In the genomic region with DNA sequence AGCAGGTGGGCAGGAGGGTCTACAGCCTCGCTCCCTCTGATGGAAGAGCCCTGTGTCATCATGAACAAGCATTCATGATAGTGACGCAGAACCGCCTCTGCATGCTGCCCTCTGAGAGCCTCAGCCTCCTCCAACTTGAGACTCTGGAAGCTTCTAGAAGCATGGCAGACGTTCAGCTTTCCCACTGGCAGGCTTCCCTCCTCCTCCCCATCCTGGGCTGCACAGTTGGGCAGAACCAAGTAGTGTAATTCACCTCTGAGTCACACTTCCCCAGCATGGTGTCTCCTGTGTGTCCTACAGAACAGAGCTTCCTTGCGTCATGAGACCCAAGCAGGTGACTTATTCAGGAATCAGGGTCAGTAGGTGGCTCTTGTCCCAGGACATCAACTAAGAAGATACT, we compare ENCODE assay signal across 12 mouse cellular contexts.
DNase-seq lines count a peak whose midpoint lies in the region; ATAC-seq lines count a peak whose summit lies in the region.
"Had no signal": no experiment of that assay in that cellular context is flagged by ENCODE, and none has a peak within 500 bp of the region (broad histone marks: within the 10 kb centered on the region; RNA-seq: fewer than 3 reads in every experiment).

No protein-coding gene starts in this region.

- H3K9me3 ChIP-seq in liver, embryonic 11.5 days (ENCODE audit: control insufficient read depth, low read length) = no peaks in the 10 kb centered on the region
- no peaks in the 10 kb centered on the region for H3K9me3 ChIP-seq in intestine, embryonic 16.5 days (ENCODE audit: control insufficient read depth, low read length)
- H3K9me3 ChIP-seq: midbrain, embryonic 13.5 days had no signal

- H3K9ac ChIP-seq in liver, embryonic 11.5 days (ENCODE audit: low read depth, low read length) = no peak overlapping the region
- no peak overlapping the region for H3K9ac ChIP-seq in intestine, embryonic 16.5 days (ENCODE audit: low read depth, low read length)
- H3K9ac ChIP-seq: liver, embryonic 14.5 days; midbrain, embryonic 13.5 days had no signal

- 76% methylated on average over 5 of the region's 5 CpGs for WGBS in liver, embryonic 11.5 days
- WGBS in intestine, embryonic 16.5 days = 86% methylated on average over 5 of the region's 5 CpGs

- intact Hi-C loops in left cerebral cortex, postnatal 14 days (cut with DNase I) = no loop called here

- no peak overlapping the region for H3K4me2 ChIP-seq in liver, embryonic 11.5 days
- H3K4me2 ChIP-seq in intestine, embryonic 16.5 days (ENCODE audit: low read depth, low read length) = no peak overlapping the region
- H3K4me2 ChIP-seq: midbrain, embryonic 13.5 days had no signal

- no peaks in the 10 kb centered on the region for H3K36me3 ChIP-seq in liver, embryonic 11.5 days (ENCODE audit: control insufficient read depth, insufficient read depth, low read length)
- no peaks in the 10 kb centered on the region for H3K36me3 ChIP-seq in intestine, embryonic 16.5 days (ENCODE audit: control insufficient read depth, insufficient read depth, low read length)
- H3K36me3 ChIP-seq: midbrain, embryonic 13.5 days had no signal

- H3K4me3 ChIP-seq in liver, embryonic 11.5 days (ENCODE audit: low read depth, low read length) = no peak overlapping the region
- no peak overlapping the region for H3K4me3 ChIP-seq in intestine, embryonic 16.5 days (ENCODE audit: low read length)
- H3K4me3 ChIP-seq: midbrain, embryonic 13.5 days had no signal

- peak; percentile 51; the same call in 1 of the 2 replicates for ATAC-seq in frontal cortex, adult (ENCODE audit: low TSS enrichment)
- no peak for ATAC-seq in liver, embryonic 11.5 days (replicated peaks; ENCODE audit: low FRiP score)
- ATAC-seq in intestine, embryonic 16.5 days = no peak
- ATAC-seq: midbrain, embryonic 13.5 days had no signal

- H3K4me1 ChIP-seq in liver, embryonic 11.5 days (replicated peaks; ENCODE audit: control insufficient read depth, insufficient read depth, low read length) = peaks cover 2% of the 10 kb centered on the region; the same call in 1 of the 2 replicates
- peaks cover 12% of the 10 kb centered on the region for H3K4me1 ChIP-seq in intestine, embryonic 16.5 days (ENCODE audit: control insufficient read depth, insufficient read depth, low read length)

- H3K27ac ChIP-seq in liver, embryonic 11.5 days (ENCODE audit: low read depth, low read length) = no peak overlapping the region
- no peak overlapping the region for H3K27ac ChIP-seq in intestine, embryonic 16.5 days (ENCODE audit: low read length)
- H3K27ac ChIP-seq: liver, embryonic 14.5 days had no signal

- no peaks in the 10 kb centered on the region; the same call in none of the 2 replicates for H3K27me3 ChIP-seq in liver, embryonic 11.5 days (replicated peaks; ENCODE audit: control insufficient read depth, insufficient read depth, low read length)
- no peaks in the 10 kb centered on the region for H3K27me3 ChIP-seq in intestine, embryonic 16.5 days (replicated peaks; ENCODE audit: control insufficient read depth, insufficient read depth, low read length)
- H3K27me3 ChIP-seq: midbrain, embryonic 13.5 days had no signal

- no peak for DNase-seq in frontal cortex, postnatal 10 days (ENCODE audit: low spot score in 2 of 2)
- DNase-seq in Muller cell, postnatal 12 days (ENCODE audit: inconsistent ontology term) = peak; percentile 58
- peak; percentile 64 to 73 for DNase-seq in cerebellum, postnatal 36 days
- peak; percentile 58 to 73 for DNase-seq in left cerebral cortex, postnatal 14 days (ENCODE audit: low spot score in 2 of 2)
- no peak for DNase-seq in liver, embryonic 11.5 days (ENCODE audit: low spot score)
- no peak for DNase-seq in ovary, postnatal 10 days (ENCODE audit: low spot score)
- DNase-seq: kidney, postnatal 36 days; thymus, adult 2 months had no signal

Comparison
In these comparisons a context has a peak if more than half of its experiments do, and no peak if none do; other contexts are left out.
1. DNase-seq: peak in Muller cell, postnatal 12 days (single experiment), cerebellum, postnatal 36 days (2 of 2) and left cerebral cortex, postnatal 14 days (2 of 2); none in frontal cortex, postnatal 10 days (0 of 2), liver, embryonic 11.5 days (single experiment) and ovary, postnatal 10 days (single experiment).